Mouse (Mus musculus) G1E (cell line): ENCODE data around the gene Ulk4.

Experiments
- CTCF ChIP-seq: IDR thresholded peaks from 2 replicates; pipeline ENCODE4 v1.5.1; 2012; ENCODE audit warnings: low read depth, low read length, inconsistent platforms, mixed read lengths
- GATA1 ChIP-seq: IDR thresholded peaks from 2 replicates; pipeline ENCODE4 v1.6.1; 2012; ENCODE audit warnings: borderline replicate concordance, low read length, inconsistent platforms, mixed read lengths
- GATA2 ChIP-seq: IDR thresholded peaks from 2 replicates; pipeline ENCODE4 v1.6.1; 2012; ENCODE audit warnings: low read depth, low read length, inconsistent platforms, borderline replicate concordance
- POLR2AphosphoS5 ChIP-seq: IDR thresholded peaks from 2 replicates; pipeline ENCODE4 v1.6.1; 2012; ENCODE audit warnings: low read depth, low read length, inconsistent platforms; ENCODE audit not compliant: insufficient replicate concordance
- TAL1 ChIP-seq: conservative IDR thresholded peaks from 2 replicates; pipeline ENCODE4 v1.6.1; 2012; ENCODE audit warnings: low read depth, low read length, inconsistent platforms, mixed read lengths

GRCm38 (mm10) chr9:121091016-121091735, 185.8 kb downstream of the Ulk4 start:
- no peak for TF ChIP-seq CTCF
- TF ChIP-seq POLR2AphosphoS5: no peak
- no peak for TF ChIP-seq GATA1
- no peak for TF ChIP-seq TAL1
- TF ChIP-seq GATA2: no peak
